Mouse (Mus musculus) hindbrain, postnatal 0 days (tissue): ENCODE results near the gene Rrp9. TPM values are rescaled to one million over a fixed set of nuclear protein-coding genes. Genes with fewer than 3 reads are reported as not detected.

ENCODE experiments used
- ATAC-seq: fragments of 200-750 bp; cut with Nextera tagmentation; 2 replicates; pipeline ENCODE4 v1.8.0; 2017; ENCODE audit warnings: mild to moderate bottlenecking, moderate TSS enrichment, moderate library complexity
- DNase-seq: peaks from one replicate; pipeline ENCODE4 v3.0.0-alpha.2; 2015; ENCODE audit warnings: low spot score
- H3K27ac ChIP-seq: fragments of 300-500 bp; sonication (generic); 2 replicates; pipeline ENCODE4 v1.5.1; 2014; ENCODE audit warnings: mild to moderate bottlenecking
- H3K27me3 ChIP-seq: fragments of 300-500 bp; sonication (generic); 2 replicates; pipeline ENCODE4 v1.6.1; 2014; ENCODE audit warnings: low read length, mixed read lengths; ENCODE audit not compliant: insufficient read depth
- H3K36me3 ChIP-seq: fragments of 300-500 bp; sonication (generic); 2 replicates; pipeline ENCODE4 v1.6.1; 2014; ENCODE audit warnings: low read length, mixed read lengths; ENCODE audit not compliant: insufficient read depth
- H3K4me1 ChIP-seq: fragments of 300-500 bp; sonication (generic); 2 replicates; pipeline ENCODE4 v1.6.1; 2014; ENCODE audit warnings: antibody characterized with exemption, low read length, mixed read lengths; ENCODE audit not compliant: insufficient read depth
- H3K4me2 ChIP-seq: fragments of 300-500 bp; sonication (generic); 2 replicates; pipeline ENCODE4 v1.6.1; 2014; ENCODE audit warnings: low read depth, mild to moderate bottlenecking, low read length, moderate library complexity, mixed read lengths
- H3K4me3 ChIP-seq: fragments of 300-500 bp; sonication (generic); 2 replicates; pipeline ENCODE4 v1.5.1; 2014; ENCODE audit warnings: low read length
- H3K9ac ChIP-seq: fragments of 300-500 bp; sonication (generic); replicated peaks from 2 replicates; pipeline ENCODE4 v1.6.1; 2014; ENCODE audit warnings: mild to moderate bottlenecking, low read length, moderate library complexity, mixed read lengths
- H3K9me3 ChIP-seq: fragments of 300-500 bp; sonication (generic); 2 replicates; pipeline ENCODE4 v1.6.1; 2016; ENCODE audit warnings: low read length, mixed read lengths
- CTCF ChIP-seq: IDR thresholded peaks from 2 replicates; pipeline ENCODE4 v1.5.1; 2016; ENCODE audit warnings: antibody characterized with exemption, control low read depth, low read depth
- WGBS: fragments of 180-500 bp; shearing (Covaris S2); extraction: QIAGEN DNeasy Blood & Tissue Kit; methylation state at CpG from one replicate; pipeline ENCODE4 v1.1.7; 2014; 5-methylcytosine and 5-hydroxymethylcytosine counted together
- polyA plus RNA-seq: library from polyadenylated mRNA; unstranded; fragments of >200 nt; fragmentation: Nextera tagmentation; extraction: Ambion mirVana; gene quantifications from 2 replicates; pipeline ENCODE4 v1.2.1, GENCODE M21; 2015
- total RNA-seq: library from RNA; depleted of rRNA; stranded (reverse); fragments of >200 nt; gene quantifications from 2 replicates; pipeline ENCODE4 v1.2.3, GENCODE M21; 2014

The Rrp9 gene
- total and polyA plus RNA-seq, 2 experiments from 2014 or later, result 38.3 to 46.2 TPM

DNA sequence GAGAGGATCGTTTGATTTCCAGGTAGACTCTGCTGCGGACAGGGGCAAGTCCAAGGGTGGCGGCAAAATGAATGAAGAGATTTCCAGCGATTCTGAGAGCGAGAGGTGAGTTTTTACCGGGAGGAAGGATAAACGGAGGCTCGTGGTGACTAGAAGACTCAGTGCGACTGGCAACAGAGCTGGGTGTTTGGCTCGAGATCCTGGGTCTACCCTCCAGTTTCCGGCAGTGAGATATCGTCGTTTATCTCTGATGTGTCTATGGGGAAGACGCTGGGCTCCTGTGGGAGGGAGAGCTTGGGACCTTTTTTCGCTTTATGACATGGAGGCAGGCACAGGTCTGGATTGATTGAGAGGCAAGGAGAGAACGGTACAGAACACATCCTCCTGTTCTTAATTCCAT, 1.9 kb downstream of the Rrp9 start:
- H3K27ac ChIP-seq, result peak overlapping the region; percentile 59; the same call in 1 of the 2 replicates
- 5% methylated on average over 16 of the region's 16 CpGs for WGBS
- TF ChIP-seq CTCF, result no peak

DNA sequence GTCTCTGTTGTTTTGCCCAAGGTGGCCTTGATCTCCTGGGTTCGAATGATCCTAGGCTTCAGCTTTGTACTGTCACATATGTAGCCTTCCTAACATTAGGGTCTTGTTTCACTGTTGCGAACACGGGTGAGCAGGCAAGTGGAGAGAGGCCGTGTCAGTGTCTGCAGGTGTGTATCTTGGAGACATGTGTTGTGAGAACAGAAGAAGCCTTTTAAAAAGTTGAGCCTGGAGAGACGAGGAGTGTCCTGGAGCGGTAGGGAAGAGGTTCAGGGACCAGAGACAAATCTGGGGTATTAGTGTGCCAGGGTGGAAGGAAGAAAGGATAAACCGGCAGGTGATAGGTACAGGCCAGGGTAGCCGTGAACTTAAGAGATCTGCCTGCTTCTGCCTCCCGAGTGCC, 2.3 kb downstream of the Rrp9 start:
- H3K4me1 ChIP-seq, result peaks cover 23% of the 10 kb centered on the region; the same call in 1 of the 2 replicates
- H3K27me3 ChIP-seq, result no peaks in the 10 kb centered on the region
- DNase-seq (no peak), ATAC-seq (no peak)
- peak overlapping the region; percentile 96 for H3K4me2 ChIP-seq
- H3K9me3 ChIP-seq, result no peaks in the 10 kb centered on the region
- peak overlapping the region; percentile 79 for H3K4me3 ChIP-seq
- TF ChIP-seq CTCF, result no peak
- H3K27ac ChIP-seq, result no peak overlapping the region
- WGBS, result 87% methylated on average over 9 of the region's 9 CpGs
- H3K36me3 ChIP-seq, result peaks cover 5% of the 10 kb centered on the region; the same call in 1 of the 2 replicates
- H3K9ac ChIP-seq, result peak overlapping the region; percentile 57

More for the DNA sequence above, 1.9 kb downstream of the Rrp9 start:
- H3K4me3 ChIP-seq, result peak overlapping the region; percentile 79
- H3K9me3 ChIP-seq, result no peaks in the 10 kb centered on the region
- 0 out of 2 replicates have a peak, but pooled peaks cover under 1% of the 10 kb centered on the region for H3K36me3 ChIP-seq
- no peaks in the 10 kb centered on the region for H3K27me3 ChIP-seq
- ATAC-seq, result no peak
- peak overlapping the region; percentile 96 for H3K4me2 ChIP-seq
- DNase-seq, result no peak
- peak overlapping the region; percentile 57 for H3K9ac ChIP-seq
- H3K4me1 ChIP-seq, result peaks cover 23% of the 10 kb centered on the region; the same call in 1 of the 2 replicates

DNA sequence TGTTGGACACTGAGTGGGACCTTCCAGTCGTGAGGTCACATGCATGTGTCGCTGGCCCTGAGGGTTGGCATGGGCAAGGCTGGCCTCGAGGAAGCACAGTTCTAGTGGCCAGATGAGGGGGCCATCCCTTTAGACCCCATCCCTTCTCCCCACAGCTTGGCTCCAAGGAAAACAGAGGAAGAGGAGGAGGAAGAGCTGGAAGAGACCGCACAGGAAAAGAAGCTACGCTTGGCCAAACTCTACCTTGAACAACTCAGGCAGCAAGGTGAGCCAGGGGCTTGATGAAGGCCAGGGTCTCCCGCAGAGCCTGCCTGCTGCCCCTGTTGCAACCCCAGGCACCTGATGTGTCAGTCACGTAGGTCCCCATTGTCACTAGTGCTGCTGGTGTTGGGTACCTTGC, 4.8 kb downstream of the Rrp9 start:
- DNase-seq, result no peak
- H3K27ac ChIP-seq, result no peak overlapping the region
- no peak for ATAC-seq
- peaks cover 27% of the 10 kb centered on the region for H3K36me3 ChIP-seq
- H3K4me1 ChIP-seq, result peaks cover 16% of the 10 kb centered on the region; the same call in 1 of the 2 replicates
- WGBS, result 95% methylated on average over 6 of the region's 7 CpGs
- no peaks in the 10 kb centered on the region for H3K27me3 ChIP-seq
- no peak for TF ChIP-seq CTCF
- H3K4me2 ChIP-seq, result no peak overlapping the region
- no peak overlapping the region for H3K9ac ChIP-seq
- no peak overlapping the region for H3K4me3 ChIP-seq
- H3K9me3 ChIP-seq, result no peaks in the 10 kb centered on the region

DNA sequence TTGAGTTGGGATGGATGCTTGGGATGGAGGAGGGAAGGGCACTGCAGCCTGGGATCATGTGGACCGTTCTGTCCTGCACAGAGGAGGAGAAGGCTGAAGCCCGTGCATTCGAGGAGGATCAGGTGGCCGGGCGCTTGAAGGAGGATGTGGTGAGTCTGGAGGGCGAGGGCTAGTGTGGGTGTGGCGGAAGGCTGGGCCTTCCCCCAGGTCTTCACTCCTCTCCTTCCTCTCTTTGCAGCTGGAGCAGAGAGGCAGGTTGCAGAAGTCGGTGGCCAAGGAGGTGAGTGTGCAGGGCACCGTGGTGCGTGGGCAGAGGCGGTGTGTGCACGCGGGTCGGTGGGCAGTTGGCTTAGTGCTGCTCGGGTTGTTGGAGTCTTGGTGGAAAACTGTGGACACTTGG, 5.3 kb downstream of the Rrp9 start:
- no peak overlapping the region for H3K27ac ChIP-seq
- WGBS, result 97% methylated on average over 15 of the region's 15 CpGs
- H3K9ac ChIP-seq, result no peak overlapping the region
- H3K4me2 ChIP-seq, result no peak overlapping the region
- DNase-seq, result no peak
- no peaks in the 10 kb centered on the region for H3K27me3 ChIP-seq
- peaks cover 28% of the 10 kb centered on the region for H3K36me3 ChIP-seq
- no peak overlapping the region for H3K4me3 ChIP-seq
- no peak for ATAC-seq
- TF ChIP-seq CTCF, result no peak
- H3K4me1 ChIP-seq, result peaks cover 14% of the 10 kb centered on the region; the same call in 1 of the 2 replicates
- H3K9me3 ChIP-seq, result no peaks in the 10 kb centered on the region

DNA sequence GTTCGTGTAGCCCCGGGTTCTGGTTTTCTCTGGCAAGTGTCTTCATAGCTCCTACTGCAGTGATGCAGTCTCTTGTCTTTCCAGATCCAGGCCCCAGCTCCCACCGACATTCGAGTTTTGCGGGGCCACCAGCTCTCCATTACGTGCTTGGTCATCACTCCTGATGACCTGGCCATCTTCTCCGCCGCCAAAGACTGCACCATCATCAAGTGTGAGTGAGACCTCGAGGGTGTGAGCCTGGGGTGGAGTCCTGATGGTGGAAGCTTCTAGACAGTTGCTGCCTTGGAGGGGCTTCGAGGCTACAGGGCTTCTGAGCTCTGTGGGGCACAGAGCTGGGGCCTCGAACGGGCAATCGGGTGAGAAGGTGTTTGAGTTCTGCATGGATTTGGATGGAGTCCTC, 5.9 kb downstream of the Rrp9 start:
- DNase-seq (no peak), ATAC-seq (no peak)
- WGBS, result 94% methylated on average over 13 of the region's 13 CpGs
- Histone ChIP-seq H3K9ac (no peak overlapping the region), H3K9me3 (no peaks in the 10 kb centered on the region), H3K27me3 (no peaks in the 10 kb centered on the region), H3K27ac (no peak overlapping the region), H3K36me3 (peaks cover 28% of the 10 kb centered on the region), H3K4me3 (no peak overlapping the region), H3K4me1 (peaks cover 8% of the 10 kb centered on the region; the same call in 1 of the 2 replicates), H3K4me2 (no peak overlapping the region)
- TF ChIP-seq CTCF, result no peak

DNA sequence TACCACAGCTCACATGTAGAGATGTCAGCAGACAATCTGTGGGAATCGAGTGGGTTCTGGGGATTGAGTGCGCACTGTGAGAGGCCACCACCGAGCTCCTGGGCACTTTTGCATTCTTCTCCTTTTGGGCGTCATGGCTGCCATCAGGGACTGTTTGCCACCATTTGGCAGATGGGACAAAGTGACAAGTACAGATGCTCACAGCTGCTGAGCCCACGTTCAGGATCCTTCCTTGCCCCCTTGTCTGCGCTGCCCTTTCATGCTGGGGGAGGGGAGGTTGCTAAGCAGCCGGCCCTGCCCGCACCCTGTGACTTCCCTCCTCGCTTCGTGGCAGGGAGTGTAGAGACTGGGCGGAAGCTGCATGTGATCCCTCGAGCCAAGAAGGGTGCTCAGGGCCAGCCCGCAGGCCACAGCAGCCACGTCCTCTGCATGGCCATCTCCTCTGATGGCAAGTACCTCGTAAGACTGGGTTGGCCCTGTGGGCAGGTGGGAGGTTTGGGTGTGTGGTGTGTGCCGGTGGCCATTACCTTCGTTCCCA, 6.9 kb downstream of the Rrp9 start:
- 85% methylated on average over 17 of the region's 17 CpGs for WGBS
- no peak overlapping the region for H3K4me3 ChIP-seq
- TF ChIP-seq CTCF, result no peak
- H3K4me1 ChIP-seq, result peaks cover 6% of the 10 kb centered on the region; the same call in 1 of the 2 replicates
- no peaks in the 10 kb centered on the region for H3K27me3 ChIP-seq
- DNase-seq (no peak), ATAC-seq (no peak)
- H3K4me2 ChIP-seq, result no peak overlapping the region
- no peaks in the 10 kb centered on the region for H3K9me3 ChIP-seq
- H3K9ac ChIP-seq, result no peak overlapping the region
- H3K27ac ChIP-seq, result no peak overlapping the region
- peaks cover 28% of the 10 kb centered on the region for H3K36me3 ChIP-seq

DNA sequence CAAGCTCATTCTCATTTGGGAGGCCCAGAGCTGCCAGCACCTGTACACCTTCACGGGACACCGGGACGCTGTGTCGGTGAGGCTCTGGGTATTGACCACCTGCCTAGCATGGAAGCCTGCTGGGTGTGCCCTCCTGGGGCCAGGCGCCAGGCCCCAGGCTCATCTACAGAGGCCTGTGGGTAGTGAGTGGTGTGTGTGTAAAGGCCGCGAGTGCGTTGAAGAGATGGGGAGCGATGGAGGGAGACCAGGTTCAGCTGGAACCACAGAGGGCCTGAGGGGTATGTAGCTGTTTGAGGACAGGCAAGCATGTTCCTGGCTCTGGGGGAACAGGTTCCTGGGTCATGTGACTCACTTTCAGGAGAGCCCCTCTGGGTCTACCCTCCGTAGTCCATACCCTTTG, 7.4 kb downstream of the Rrp9 start:
- Histone ChIP-seq H3K4me2 (no peak overlapping the region), H3K27ac (no peak overlapping the region), H3K4me3 (no peak overlapping the region), H3K4me1 (peaks cover 1% of the 10 kb centered on the region; the same call in 1 of the 2 replicates), H3K9me3 (no peaks in the 10 kb centered on the region), H3K9ac (no peak overlapping the region), H3K36me3 (peaks cover 28% of the 10 kb centered on the region), H3K27me3 (no peaks in the 10 kb centered on the region)
- no peak for TF ChIP-seq CTCF
- WGBS, result 97% methylated on average over 10 of the region's 10 CpGs
- ATAC-seq (no peak), DNase-seq (no peak)
